Mouse (Mus musculus): ENCODE measurements around the gene Mansc1. TPM values are rescaled to one million over a fixed set of nuclear protein-coding genes. Genes with fewer than 3 reads are reported as not detected.

Gene Mansc1
- polyA plus RNA-seq, 1 experiment: 15.4 TPM

DNA sequence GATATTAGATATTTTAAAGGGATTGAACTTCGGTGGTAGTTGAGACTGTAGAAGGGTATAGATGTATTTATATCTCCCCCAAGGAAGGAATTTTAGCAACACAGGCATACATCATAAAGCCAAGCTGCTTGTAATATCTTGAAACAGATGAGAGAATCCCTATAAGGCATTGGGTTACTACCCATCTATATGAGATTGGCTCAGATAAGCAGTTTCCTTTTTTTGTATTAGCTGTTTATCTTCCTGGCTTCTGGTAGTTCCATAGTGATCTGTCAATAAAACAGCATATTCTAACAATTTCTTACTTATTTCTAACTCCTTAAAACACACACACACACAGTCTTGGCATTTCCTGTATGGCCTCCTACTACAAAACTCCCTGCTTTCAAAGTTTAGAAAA, 7.6 kb upstream of the Mansc1 start:
- no peak for DNase-seq (ENCODE audit: low spot score)

DNA sequence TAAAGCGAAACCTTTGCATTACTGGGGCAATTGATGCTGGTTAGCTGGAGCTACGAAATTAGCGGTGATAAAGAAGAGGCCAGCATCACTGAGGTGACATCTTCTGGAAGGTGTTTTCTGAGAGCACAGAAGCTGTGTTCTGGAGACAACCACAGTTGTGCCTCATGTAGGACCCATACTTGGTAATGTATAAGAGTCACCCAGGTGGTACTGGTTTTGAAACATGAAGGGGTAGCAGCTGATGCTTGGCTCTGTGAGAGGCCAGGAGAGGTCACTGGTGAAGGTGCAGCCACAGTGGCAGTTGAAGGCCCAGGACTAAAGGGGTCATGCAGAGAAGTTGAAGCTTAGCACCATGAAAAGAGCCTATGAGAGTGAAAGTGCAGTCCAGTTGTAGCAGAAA, 6.9 kb upstream of the Mansc1 start, which contains the start of gene Borcs5:
Gene Borcs5 (plus strand): TSS at position 301 of the 400 bp plus-strand sequence.
- DNase-seq (ENCODE audit: low spot score): no peak

DNA sequence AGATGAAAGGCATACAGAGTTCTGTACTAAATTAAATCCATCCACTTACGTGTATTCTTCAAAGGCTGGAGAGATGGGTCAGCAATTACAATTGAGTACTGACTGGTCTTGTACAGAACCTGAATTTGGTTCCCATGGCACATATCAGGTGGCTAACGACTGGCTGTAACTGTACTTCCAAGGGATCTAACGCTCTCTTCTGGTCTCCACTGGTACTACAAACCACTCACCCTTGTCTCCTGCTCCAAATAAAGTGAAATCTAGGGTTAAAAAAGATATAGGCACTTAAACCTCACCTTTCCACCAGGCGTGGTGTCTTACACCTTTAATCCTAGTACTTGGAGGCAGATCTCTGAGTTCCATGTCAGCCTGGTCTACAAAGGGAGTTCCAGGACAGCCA, 4.2 kb upstream of the Mansc1 start:
- no peak for DNase-seq (ENCODE audit: low spot score)

DNA sequence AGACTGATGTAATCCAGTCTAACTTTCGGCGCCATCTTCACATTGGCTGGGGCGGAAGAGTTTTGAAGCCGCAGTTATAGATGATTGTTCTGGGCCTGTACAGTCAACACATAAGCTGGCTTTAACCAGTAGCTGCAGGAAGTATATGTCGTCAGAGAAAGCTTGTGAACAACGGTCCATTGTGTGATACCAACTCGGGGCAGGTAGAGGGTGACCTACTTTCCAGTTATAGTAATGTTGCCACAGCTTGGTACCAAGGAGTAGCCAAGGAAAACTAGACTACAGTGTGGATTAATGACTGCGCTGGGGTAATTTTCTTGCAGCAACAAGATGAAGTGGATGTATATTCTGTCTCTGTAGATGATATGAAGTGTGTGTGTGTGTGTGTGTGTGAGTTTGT, 1.3 kb upstream of the Mansc1 start:
- DNase-seq (ENCODE audit: low spot score): no peak

DNA sequence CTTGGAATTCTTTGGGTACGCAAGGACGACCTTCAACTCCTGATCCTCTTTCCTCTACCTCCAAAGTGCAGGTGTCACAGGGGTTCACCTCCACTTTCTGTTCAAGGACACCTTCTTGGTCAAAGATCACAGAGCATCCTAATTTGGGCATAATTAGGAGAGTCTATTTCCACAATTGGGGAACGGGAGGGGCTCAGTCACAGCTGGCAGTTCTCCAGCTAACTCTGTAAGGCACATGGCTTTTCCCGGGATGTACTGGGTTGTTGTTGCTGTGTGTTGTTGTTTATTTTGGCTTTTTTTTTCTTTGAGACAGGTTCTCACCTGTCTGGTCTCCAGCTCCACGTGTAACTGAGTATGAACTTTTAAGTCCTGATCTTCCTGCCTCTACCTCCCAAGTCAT, 468 bp upstream of the Mansc1 start:
- no peak for DNase-seq (ENCODE audit: low spot score)

DNA sequence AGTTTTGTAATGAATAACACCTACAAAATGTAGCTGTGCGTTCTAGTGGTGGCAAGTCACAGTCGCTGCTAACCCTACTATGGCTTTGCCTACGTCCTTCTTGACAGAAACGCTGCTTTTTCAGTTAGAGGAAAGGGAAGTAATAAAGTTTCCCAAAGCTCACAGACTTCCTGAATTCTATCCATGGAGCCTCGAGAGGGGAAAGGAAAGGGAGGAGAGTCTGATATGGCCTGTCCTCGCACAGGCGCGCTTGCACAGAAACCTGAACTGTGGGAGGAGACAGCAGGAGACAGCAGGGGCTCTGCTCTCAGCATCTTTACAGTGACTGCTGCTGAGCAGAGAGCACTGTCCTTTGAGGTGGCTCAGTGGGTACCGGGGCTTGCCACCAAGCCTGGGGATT, 1.8 kb downstream of the Mansc1 start:
- no peak for DNase-seq (ENCODE audit: low spot score)

DNA sequence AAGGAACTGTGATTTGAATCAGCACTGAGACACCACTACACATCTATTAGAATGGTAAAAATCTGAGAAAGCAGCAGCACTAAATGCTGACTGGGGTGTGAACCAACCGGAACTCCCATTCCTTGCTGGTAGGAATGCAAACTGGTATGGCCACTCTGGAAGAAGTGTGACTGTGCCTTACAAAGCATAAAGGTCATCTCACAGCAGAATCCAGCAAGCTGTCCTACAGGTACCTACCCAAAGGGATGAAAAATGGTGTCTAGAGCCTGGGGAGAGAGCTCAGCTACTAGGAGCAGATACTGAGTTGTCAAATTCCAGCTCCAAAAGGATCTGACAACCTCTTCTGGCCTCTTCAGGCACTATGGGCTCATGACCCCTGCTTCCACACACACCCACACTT, 5.7 kb downstream of the Mansc1 start:
- DNase-seq (ENCODE audit: low spot score): no peak

DNA sequence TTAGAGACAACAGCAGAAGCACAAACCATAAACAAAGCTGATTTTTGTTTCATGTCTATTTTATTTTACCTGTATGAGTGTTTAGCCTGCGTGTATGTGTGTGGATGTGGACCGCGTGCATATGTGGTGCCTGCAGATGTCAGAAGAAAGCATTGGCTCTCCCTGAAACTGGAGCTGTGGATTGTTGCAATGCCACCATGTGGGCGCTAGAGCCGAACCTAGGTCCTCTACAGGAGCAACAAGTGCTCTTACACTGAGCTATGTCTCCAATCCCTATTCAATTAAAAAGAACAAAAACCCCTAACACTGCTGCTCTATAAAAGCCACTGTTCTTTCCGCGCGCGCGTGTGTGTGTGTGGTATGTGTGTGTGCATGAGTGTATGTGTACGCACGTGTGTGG, 6.9 kb downstream of the Mansc1 start:
- DNase-seq (ENCODE audit: low spot score): no peak

DNA sequence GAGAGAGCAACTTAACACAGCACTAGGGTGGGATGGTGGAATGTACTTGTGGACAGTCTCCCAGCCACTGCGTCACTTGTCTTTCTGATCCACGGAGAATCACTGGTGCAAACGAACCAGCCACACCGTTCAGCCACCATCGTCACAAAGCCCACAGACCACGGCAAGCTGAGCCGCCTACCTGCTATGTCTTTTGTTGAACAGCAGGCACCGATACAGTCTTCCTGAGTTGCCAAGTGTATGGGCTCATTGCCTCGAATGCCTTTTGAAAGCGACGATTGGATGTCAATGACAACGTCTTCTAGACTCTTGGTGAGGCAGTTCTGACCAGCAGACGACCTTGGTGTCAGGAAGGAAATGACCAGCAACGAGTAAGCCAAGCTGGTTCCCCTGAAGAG, 10.7 kb downstream of the Mansc1 start:
- DNase-seq (ENCODE audit: low spot score): no peak

DNA sequence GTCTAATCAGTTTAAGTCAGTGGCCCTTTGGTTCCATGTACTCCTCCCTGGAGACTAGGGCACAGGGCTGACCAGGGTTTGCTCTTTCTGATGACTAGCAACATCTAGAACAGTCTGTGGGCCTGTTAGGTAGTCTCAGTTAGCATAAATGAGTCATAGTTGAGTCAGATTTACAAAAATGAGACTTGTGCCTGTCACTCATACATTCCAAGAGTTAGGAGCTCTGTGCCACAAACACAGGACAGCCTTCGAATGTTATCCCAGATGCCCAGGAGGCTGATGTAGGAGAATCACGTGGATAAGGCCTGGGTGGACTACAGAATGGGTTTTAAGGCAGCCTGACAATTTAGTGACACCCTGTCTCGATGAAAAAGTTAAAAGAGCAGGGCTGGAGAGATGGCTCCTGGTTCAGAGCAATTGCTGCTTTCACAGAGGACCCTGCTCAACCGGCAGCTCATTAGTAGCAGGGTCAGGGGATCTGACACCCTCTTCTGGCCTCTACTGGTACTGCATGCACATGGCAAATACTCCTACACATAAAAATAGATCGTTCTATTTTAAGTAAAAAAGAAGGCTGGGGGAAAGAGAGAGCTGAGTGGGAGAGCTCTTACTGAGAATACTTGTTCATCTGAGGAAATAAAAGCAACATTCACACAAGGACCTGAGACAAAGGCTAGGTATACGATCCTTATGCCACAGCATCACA, 11.3 kb downstream of the Mansc1 start:
- no peak for DNase-seq (ENCODE audit: low spot score)

DNA sequence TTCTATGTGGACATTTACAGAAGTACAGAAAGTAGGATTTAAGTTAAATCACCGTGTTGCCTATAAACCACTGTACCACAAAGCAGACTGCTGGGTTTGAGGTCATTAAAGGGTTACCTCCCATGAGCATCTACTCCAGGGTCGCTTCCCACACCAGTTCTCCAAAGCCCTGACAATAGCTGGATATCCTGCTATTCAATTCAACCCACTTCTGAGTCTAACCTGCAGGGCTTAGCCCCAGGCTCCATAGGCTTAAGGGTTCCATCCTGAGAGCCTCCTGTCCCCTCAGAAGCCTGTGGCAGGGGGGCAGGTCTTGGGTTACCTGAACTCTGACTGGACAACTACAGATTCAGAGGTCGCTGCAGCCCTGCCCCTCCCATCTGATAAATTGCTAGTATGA, 12.2 kb downstream of the Mansc1 start:
- DNase-seq (ENCODE audit: low spot score): no peak

DNA sequence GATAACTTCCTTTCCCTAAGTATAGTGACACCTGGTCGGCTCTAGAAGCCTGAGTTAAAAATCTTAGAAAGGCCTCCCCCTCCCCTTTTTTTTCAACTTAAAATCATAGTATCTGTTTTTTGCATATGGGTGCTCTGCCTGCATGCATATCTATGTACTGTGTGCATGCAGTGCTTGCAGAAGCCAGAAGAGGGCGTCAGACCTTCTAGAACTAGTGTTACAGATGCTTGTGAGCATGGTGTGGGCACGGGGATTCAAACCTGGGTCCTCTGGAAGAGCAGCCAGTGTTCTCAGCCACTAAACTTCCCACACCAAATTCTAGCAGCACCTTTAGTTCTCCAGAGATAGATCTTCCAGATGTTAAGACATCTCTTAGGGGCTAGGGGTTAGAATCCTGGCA, 14.7 kb downstream of the Mansc1 start:
- no peak for DNase-seq (ENCODE audit: low spot score)

DNA sequence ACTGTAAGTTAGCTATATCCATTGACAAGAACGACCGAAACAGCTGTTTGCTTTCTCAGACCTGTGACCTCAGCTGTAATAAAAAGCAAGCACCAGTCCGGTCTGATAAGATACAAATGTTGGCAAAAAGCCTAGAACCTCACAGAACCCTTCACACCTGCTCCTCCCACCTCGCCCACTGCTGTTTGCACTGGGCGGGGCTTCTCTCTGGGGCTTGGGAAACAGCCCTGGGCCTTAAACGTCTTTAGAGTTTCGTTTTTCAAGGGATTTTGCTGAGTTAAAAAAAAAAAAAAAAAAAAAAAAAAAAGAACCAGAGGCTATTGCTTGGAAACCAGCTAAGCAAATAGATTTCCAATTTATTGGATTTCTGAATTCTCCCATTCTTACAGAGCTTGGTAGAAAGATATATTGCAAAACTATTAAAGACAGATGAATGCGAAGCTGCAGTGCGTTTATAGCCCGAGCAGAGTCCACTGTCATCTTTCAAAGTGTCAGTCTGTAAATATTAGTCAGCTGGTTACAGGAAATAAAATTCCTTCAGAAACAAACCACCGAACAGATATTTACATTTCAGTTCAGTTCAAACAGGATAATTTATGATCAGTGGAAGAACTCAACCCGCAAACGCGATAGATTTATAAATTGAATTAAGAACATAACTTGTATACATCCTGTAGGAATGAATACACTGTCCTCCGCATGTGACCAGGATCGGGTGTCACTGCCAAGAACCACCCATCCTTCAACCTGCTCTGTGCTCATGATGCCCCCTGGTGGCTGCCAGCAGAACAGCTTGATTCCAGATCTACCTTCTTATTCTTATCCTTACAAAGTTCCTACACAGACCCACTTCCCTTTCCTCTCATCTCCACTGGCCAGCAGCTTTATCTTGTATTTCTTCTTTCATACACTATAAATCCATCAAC, 17.3 kb downstream of the Mansc1 start:
- DNase-seq (ENCODE audit: low spot score): peak; percentile 66

DNA sequence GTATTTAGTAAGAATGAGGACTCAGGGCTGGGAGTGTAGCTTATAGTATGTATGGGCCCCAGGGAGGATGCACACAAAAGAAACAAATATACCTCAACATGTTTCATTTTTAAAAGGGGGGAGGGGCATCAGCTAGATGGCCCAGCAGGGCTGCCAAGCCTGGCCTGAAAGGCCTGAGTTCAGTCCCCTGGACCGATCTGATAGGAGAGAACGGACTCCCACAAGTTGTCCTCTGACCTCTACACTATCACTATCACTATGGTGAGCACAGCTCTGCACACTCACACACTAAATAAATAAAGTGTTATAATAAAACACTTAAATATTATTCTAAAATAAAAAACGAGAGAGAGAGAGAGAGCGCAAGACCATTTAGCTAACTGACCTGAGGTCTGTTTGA, 18.0 kb downstream of the Mansc1 start:
- no peak for DNase-seq (ENCODE audit: low spot score)

DNA sequence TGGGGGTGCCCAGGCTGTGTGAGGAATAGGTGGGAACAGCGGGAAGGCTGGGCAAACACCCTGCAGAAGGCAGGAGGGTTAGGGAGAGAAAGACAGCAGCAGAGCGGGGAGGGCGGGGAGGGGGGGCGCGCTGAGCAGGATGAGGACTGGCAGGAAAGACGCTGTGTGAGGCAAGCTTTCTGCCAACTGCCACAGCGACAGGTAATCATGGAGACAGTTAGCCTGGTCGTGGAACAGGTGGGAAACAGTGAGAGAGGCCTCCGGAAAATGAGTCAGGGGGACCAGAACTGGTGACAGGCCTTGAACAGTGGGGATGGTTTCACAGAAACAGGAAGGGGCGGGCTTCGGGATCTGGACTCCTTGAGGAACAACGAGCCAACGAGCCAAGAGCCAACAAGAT, 20.4 kb downstream of the Mansc1 start:
- no peak for DNase-seq (ENCODE audit: low spot score)

DNA sequence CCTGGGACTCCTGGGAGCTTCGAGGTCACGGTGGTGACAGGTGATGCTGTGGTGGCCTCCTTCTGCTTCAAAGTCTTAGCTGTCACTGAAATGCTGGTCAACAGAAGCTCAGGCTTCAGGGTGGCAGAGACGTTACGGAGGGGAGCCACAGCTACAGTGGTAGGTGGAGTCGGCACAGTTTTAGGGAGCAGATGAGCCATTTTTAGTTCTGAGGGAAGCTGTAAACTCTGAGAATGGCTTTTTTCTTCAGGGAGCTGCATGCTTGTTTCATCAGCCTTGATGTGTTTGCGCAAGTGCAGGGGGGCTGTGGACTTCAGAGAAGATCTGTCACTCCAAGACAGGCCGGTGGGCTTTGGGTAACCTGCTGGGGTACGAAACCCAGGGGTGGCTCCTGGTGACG, 21.9 kb downstream of the Mansc1 start:
- no peak for DNase-seq (ENCODE audit: low spot score)

DNA sequence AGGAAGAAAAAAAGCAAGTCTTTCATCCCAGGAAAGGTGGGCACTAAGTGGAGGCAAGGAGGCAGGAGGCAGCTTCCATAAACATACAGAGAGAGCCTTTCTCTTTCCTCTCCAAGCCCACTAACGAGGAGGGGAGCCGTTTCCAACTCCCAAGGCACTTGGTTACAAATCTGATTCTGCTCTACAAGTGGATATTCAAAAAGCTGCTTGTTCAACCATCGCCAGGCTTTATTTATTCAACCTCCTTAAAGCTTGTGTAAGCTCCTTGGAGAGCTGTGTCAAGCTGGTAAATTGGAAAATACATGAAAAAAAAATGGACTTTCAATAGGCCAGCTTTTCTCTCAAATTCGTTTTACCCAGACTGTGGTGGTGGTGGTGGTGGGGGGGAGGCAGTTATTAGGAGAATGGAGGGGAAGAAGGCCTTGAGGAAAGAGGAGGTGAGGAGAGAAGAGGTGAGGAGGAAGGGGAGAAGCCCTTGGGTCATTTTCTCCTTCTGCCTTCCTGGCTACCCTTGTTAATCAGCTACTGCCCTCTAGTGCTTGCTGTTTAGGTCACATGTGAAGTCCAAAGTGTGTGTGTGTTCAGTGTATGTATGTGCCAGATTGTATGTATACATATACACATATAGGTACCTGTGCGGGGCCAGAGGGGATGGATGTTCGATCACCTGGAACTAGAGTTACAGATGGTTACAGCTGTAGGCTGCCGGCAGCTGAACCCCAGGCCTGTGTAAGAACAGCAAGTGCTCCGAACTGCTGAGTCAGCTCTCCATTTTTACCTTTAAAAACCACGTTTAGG, 25.1 kb downstream of the Mansc1 start:
- DNase-seq (ENCODE audit: low spot score): no peak

DNA sequence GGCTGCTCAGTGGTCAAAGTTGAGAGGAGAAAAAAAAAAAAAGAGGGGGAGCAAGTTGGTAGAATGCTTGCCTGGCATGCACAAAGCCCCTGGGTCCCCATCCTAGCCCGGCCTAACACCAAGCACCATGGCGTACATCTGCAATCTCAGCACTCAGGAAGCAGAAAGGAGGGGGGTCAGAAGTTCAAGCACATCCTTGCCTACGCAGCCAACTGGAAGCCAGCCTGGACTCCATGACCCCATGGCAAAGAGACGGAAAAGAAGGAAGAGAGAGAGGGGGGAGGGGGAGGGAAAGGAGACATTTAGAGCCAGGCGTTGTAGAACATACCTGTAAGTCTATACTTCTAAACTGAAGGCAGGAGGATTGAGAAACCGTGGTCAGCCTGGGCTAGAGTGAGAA, 25.7 kb downstream of the Mansc1 start:
- DNase-seq (ENCODE audit: low spot score): no peak

DNA sequence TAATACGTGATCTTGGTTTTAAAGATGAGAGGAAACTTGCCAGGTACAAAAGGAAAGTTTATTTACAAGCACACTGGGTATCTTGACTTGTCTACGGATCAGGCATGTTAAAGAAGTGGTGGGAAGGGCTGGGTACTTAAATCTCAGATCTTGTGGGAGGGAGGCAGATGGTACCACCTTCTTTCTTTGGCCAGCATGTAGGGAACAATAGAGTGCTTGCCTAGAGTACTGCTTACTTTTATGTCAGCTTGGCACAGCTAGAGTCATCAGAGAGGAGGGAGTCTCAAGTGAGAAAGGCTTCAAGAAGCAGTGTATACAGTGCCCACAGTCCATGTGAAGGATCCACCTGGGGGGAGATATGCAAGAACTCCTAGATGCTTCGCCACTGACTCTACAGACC, 27.1 kb downstream of the Mansc1 start:
- no peak for DNase-seq (ENCODE audit: low spot score)

DNA sequence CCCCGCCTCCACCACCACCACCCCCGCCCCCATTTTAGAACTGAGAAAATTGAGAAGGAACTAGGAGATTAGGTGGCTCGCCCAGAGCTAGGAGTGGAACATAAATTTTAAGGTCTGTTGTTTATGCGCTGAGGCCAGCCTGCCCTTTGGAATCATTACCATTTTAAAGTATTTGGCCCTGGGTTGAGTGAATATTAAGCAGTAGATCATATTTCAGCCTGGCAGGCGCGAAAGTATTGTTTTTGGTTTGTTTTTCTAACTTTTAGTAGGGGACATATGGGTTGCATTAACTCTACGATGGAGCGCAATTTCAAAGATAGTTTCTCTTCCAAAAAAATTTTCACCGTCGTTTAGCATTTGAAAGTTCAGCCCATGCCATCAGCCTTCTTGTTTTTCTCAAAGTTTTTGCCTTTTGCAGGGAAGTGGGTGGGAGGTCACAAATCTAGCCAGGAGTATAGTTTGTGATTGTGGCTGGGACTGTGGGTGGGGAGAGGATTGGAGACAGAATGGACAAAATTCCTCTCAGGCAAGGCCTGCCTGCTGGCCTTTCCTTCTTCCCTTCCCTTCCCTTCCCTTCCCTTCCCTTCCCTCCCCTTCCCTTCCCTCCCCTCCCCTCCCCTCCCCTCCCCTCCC, 29.8 kb downstream of the Mansc1 start:
- DNase-seq (ENCODE audit: low spot score): no peak

DNA sequence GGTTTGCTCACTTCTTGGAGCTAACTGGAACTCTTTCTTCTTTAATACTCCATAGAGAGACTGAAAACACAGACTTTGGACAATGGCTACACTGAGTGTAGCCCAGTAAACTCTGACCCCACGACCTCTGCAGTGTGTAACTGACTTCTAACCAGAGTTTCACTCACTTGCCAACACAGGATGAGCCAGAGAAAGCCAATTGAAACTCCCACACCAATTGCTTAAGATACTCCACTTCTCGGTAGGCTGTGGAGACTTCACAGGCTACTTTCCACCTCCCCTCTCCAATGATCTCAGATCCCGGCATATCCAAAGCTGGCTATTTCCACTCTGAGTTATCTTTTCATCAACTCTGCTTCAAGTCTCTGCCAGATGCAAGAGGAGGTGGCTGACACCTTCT, 30.5 kb downstream of the Mansc1 start:
- no peak for DNase-seq (ENCODE audit: low spot score)

DNA sequence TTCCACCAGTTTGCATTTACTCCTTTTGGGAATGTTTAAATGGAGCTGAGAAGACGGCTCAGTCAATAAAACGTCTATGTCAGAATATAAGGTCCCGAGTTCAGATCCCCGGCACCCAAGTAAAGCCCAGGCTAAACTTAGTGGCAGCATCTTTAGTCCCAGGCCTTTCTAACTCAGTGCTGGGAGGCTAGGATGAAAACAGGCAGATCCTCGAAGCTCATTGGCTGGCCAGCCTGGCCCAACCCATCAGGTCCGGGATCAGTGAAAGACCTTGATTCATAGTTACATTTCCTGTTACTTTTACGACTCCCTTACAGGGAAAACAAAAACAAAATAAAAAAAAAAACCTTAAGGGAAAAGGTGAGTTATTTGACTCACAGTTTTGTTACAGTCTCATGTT, 31.2 kb downstream of the Mansc1 start:
- DNase-seq (ENCODE audit: low spot score): no peak
